Mouse (Mus musculus) limb, embryonic 11.5 days (tissue): ENCODE data around the gene Tmem87b. TPM values are rescaled to one million over a fixed set of nuclear protein-coding genes. Genes with fewer than 3 reads are reported as not detected.

Experiments used
- ATAC-seq: fragments of 200-750 bp; cut with Nextera tagmentation; 2 replicates; pipeline ENCODE4 v1.8.0; 2017; ENCODE audit warnings: low read depth; ENCODE audit not compliant: insufficient number of reproducible peaks, low FRiP score, low TSS enrichment
- DNase-seq: peaks from one replicate; pipeline ENCODE4 v3.0.0-alpha.2; 2015; ENCODE audit warnings: low spot score
- H3K27ac ChIP-seq: fragments of 300-500 bp; sonication (generic); replicated peaks from 2 replicates; pipeline ENCODE4 v1.5.1; 2014; ENCODE audit warnings: low read depth, mild to moderate bottlenecking, low read length
- H3K27me3 ChIP-seq: fragments of 300-500 bp; sonication (generic); 2 replicates; pipeline ENCODE4 v1.6.1; 2014; ENCODE audit warnings: mild to moderate bottlenecking, low read length, mixed read lengths; ENCODE audit not compliant: control insufficient read depth, insufficient read depth
- H3K36me3 ChIP-seq: fragments of 300-500 bp; sonication (generic); 2 replicates; pipeline ENCODE4 v1.6.1; 2014; ENCODE audit warnings: mild to moderate bottlenecking, low read length, moderate library complexity, mixed read lengths; ENCODE audit not compliant: control insufficient read depth, insufficient read depth
- H3K4me1 ChIP-seq: fragments of 300-500 bp; sonication (generic); 2 replicates; pipeline ENCODE4 v1.6.1; 2014; ENCODE audit warnings: low read length, mixed read lengths; ENCODE audit not compliant: control insufficient read depth, insufficient read depth
- H3K4me2 ChIP-seq: fragments of 300-500 bp; sonication (generic); 2 replicates; pipeline ENCODE4 v1.6.1; 2014; ENCODE audit warnings: low read depth, mild to moderate bottlenecking, moderate library complexity; ENCODE audit not compliant: severe bottlenecking
- H3K4me3 ChIP-seq: fragments of 300-500 bp; sonication (generic); 2 replicates; pipeline ENCODE4 v1.5.1; 2014; ENCODE audit warnings: low read depth, low read length
- H3K9ac ChIP-seq: fragments of 300-500 bp; sonication (generic); 2 replicates; pipeline ENCODE4 v1.6.1; 2014; ENCODE audit warnings: mild to moderate bottlenecking, low read length
- H3K9me3 ChIP-seq: fragments of 300-500 bp; sonication (generic); 2 replicates; pipeline ENCODE4 v1.6.1; 2016; ENCODE audit warnings: low read length; ENCODE audit not compliant: control insufficient read depth
- WGBS: fragments of 180-500 bp; shearing (Covaris S2); extraction: QIAGEN DNeasy Blood & Tissue Kit; methylation state at CpG from one replicate; pipeline ENCODE4 v1.1.7; 2014; 5-methylcytosine and 5-hydroxymethylcytosine counted together
- polyA plus RNA-seq: library from polyadenylated mRNA; unstranded; fragments of >200 nt; fragmentation: Nextera tagmentation; extraction: Ambion mirVana; gene quantifications from 2 replicates; pipeline ENCODE4 v1.2.1, GENCODE M21; 2014

The Tmem87b gene
- polyA plus RNA-seq, 1 experiment from 2014 or later: 25.1 TPM

DNA sequence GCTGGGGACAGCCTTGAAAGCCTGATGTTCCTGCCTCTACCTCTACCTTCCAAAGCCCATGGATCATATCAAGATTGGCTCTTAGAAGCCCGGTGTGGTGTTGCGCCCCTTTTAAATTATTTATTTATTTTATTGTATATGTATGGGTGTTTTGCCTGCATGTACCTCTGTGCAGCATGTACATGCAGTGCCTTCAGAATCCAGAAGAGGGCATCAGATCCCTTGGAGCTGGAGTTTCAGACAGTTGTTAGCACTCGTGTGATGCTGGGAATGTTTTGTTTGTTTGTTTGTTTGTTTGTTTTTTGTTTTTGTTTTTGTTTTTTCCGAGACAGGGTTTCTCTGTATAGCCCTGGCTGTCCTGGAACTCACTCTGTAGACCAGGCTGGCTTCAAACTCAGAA is 63.3 kb downstream of the Tmem87b start:
- Histone ChIP-seq H3K9ac (no peak overlapping the region), H3K9me3 (no peaks in the 10 kb centered on the region), H3K4me1 (no peaks in the 10 kb centered on the region), H3K36me3 (no peaks in the 10 kb centered on the region), H3K4me2 (no peak overlapping the region), H3K27ac (no peak overlapping the region), H3K4me3 (no peak overlapping the region), H3K27me3 (no peaks in the 10 kb centered on the region)
- ATAC-seq (no peak), DNase-seq (no peak)
- WGBS: 82% methylated on average over 4 of the region's 4 CpGs

DNA sequence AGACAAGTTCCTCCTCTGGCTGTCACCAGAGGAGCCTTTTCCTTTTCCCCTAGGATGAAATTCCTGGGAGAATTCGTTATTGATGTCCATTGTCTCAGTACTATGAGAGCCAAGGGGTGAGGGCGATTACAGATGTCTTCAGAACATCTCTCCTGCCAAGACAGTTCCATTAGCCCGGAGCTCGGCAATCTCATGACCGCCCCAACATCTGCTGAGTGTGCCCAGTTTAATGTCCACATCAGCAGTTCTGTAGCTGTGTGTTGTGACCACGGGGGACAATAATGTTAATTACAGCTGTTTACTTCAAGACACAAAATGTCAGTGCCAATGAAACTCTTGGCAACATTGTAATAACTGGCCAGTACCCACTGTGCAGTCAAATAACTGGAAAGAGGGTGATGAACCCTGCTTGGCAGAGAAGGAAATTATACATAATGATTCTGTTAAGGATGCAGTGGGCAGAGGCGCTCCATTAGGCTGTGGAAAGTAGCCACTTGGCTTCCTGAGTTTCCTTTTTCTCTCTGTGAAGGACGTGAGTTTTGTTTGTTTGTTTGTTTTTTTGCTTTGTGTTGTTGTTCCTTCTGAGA is 67.4 kb downstream of the Tmem87b start:
- H3K27ac ChIP-seq: no peak overlapping the region
- H3K9me3 ChIP-seq: no peaks in the 10 kb centered on the region
- DNase-seq (no peak), ATAC-seq (no peak)
- H3K4me1 ChIP-seq: no peaks in the 10 kb centered on the region
- no peak overlapping the region for H3K9ac ChIP-seq
- no peaks in the 10 kb centered on the region for H3K27me3 ChIP-seq
- WGBS: 81% methylated on average over 8 of the region's 8 CpGs
- H3K4me3 ChIP-seq: no peak overlapping the region
- no peak overlapping the region for H3K4me2 ChIP-seq
- no peaks in the 10 kb centered on the region for H3K36me3 ChIP-seq

DNA sequence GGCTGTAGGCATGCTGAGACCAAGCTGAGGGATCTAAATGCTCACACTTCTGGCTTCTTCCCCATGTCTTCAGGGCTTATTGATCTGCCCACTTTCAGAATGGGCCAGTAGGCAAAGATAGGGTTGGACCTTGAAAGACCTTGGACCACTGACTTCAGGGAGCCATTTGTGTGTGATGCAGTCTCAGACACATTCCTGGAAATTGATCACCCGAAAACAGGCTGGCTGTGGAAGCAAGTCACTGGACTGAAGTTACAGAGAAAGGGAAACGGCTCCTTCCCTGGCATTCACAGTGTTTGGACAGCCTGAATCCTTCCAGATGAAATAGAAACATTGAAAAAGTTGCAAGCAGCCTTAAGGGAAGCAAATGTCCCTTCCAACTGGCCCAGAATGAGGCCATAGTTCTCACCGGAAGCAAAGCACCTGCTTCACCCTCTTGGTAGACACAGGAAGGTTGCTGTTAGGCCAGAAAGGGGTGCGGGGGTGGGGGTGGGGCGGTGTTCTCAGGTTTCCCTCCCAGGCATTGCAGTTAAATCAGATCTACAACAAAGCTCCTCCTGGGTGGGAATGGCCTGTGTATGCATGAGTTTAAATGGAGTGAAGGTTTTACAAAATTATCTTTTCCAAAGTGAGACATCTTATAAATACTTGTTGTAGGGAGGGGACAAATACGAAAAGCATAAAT is 70.1 kb downstream of the Tmem87b start:
- ATAC-seq: no peak
- no peaks in the 10 kb centered on the region for H3K36me3 ChIP-seq
- WGBS: 62% methylated on average over 6 of the region's 6 CpGs

DNA sequence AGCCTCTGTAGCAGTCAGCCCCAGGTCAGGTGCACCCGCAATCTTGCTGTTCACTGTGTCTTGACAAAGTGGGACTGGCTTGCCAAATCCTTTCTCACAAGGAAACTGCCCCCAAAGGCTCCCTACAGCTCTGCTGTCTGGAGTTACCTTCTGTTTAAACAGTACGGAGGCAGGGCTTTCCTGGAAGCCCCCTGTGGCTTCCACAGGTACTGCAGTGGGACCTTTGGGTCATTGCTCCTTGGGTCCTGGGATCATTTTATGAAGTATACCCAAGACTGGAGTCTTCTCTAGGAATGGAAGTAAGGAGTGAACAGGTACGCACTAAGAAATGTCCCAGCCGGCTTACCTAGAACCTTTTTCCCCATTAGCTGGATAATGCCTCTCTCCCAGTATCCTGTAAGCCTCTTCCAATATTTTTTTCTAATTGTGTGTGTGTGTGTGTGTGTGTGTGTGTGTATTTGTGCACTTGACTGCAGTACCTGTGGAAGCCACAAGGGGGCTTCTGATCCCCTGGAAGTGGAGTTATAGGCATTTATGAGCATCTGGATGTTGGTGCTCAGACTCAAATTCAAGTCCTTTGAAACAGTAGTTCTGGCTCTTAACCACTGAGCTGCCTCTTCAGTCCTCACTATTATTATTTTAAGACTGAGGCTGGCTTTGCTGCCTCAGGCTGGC is 72.9 kb downstream of the Tmem87b start:
- Histone ChIP-seq H3K36me3 (no peaks in the 10 kb centered on the region), H3K27ac (no peak overlapping the region), H3K9me3 (no peaks in the 10 kb centered on the region), H3K9ac (no peak overlapping the region), H3K27me3 (no peaks in the 10 kb centered on the region), H3K4me3 (no peak overlapping the region), H3K4me1 (no peaks in the 10 kb centered on the region), H3K4me2 (no peak overlapping the region)
- ATAC-seq (no peak), DNase-seq (no peak)
- 87% methylated on average over 4 of the region's 4 CpGs for whole genome bisulfite sequencing

More for the DNA sequence above, 70.1 kb downstream of the Tmem87b start:
- Histone ChIP-seq H3K4me2 (no peak overlapping the region), H3K27me3 (no peaks in the 10 kb centered on the region), H3K4me3 (no peak overlapping the region), H3K9me3 (no peaks in the 10 kb centered on the region), H3K27ac (no peak overlapping the region), H3K4me1 (no peaks in the 10 kb centered on the region), H3K9ac (no peak overlapping the region)
- DNase-seq: no peak

DNA sequence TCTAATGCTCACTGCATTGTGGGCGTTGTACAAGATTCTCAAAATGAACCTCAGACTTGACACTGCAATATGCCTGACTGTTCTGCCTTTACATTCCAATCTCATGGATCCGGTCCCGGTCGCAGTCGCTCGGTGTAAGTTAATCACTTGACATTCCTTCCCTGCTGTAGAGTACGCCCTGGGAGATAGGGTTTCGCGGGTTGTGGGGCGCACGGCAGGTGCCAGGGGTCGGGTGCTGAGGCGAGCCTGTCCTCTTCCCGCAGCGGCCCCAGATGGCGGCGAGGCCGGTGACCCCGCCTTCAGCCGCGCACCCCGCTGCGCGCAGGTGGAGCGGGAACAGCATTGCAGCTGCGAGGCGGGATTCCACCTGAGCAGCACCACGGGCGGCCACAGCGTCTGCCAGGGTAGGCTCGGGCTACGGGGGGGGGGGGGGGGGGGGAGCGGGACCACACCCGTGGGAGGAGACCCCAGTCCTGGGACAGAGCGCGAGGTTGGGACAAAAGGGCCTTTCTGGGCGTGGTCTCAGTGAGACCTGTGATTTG is 74.3 kb downstream of the Tmem87b start:
- Histone ChIP-seq H3K27me3 (no peaks in the 10 kb centered on the region), H3K9ac (0 out of 2 replicates have a peak overlapping the region, but pooled peaks have one; percentile 7), H3K36me3 (no peaks in the 10 kb centered on the region), H3K27ac (no peak overlapping the region), H3K4me3 (peak overlapping the region; percentile 24), H3K9me3 (no peaks in the 10 kb centered on the region), H3K4me2 (peak overlapping the region; percentile 57), H3K4me1 (no peaks in the 10 kb centered on the region)
- 6% methylated on average over 31 of the region's 37 CpGs for WGBS
- DNase-seq (peak; percentile 44), ATAC-seq (0 out of 2 replicates have a peak, but pooled peaks have one; percentile 31)

DNA sequence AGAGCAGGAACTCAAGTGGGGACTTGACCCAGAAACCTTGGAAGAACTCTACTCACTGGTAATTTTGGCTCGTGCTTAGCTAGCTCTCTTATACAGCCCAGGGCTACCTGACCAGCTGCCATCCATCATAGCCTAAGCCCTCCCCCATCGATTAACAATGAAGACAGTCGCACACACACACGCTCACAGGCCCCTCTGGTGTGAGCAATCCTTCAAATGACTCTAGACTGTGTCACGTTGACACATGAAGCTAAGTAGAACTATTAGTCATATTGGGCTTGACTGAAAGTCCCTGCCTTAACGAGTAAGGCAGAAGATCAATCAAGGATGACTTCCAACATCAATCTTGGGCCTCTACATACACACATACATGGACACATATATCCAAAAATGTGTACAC is 84.9 kb downstream of the Tmem87b start:
- Histone ChIP-seq H3K4me1 (no peaks in the 10 kb centered on the region), H3K27ac (no peak overlapping the region), H3K9me3 (no peaks in the 10 kb centered on the region), H3K9ac (no peak overlapping the region), H3K27me3 (no peaks in the 10 kb centered on the region), H3K4me2 (no peak overlapping the region), H3K36me3 (no peaks in the 10 kb centered on the region), H3K4me3 (no peak overlapping the region)
- ATAC-seq (no peak), DNase-seq (no peak)
- 85% methylated on average over 6 of the region's 6 CpGs for WGBS

DNA sequence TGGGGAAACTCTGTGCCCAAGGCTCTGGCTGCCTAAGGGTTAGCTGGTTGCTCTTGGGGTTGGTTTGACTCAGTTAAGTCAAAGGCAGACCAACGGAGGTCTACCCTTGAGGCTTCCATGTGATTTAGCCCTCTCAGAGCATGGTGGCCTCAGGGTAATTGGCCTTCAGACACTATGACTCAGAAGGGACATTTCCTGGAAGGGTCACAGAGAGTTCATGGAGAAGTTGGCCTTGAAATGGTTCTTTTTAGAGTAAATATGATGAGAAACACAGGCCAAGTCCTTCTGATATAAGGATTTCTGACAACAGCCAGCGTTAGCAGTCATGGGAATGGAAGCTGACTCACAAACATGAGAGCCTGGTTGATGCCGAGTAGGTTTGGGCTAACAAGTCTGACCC is 85.7 kb downstream of the Tmem87b start:
- H3K27ac ChIP-seq: no peak overlapping the region
- H3K4me1 ChIP-seq: no peaks in the 10 kb centered on the region
- H3K36me3 ChIP-seq: no peaks in the 10 kb centered on the region
- H3K9me3 ChIP-seq: no peaks in the 10 kb centered on the region
- no peak overlapping the region for H3K4me3 ChIP-seq
- DNase-seq: no peak
- no peak overlapping the region for H3K9ac ChIP-seq
- WGBS: 86% methylated on average over 3 of the region's 3 CpGs
- ATAC-seq: no peak
- no peak overlapping the region for H3K4me2 ChIP-seq
- no peaks in the 10 kb centered on the region for H3K27me3 ChIP-seq
